Mouse (Mus musculus) ovary, adult 18-20 months (tissue): ENCODE results near the gene Acot8.

Source experiments
- DNase-seq: peaks from one replicate; pipeline ENCODE4 v3.0.0; 2022; ENCODE audit warnings: low spot score, mixed read lengths

The Acot8 gene

DNA sequence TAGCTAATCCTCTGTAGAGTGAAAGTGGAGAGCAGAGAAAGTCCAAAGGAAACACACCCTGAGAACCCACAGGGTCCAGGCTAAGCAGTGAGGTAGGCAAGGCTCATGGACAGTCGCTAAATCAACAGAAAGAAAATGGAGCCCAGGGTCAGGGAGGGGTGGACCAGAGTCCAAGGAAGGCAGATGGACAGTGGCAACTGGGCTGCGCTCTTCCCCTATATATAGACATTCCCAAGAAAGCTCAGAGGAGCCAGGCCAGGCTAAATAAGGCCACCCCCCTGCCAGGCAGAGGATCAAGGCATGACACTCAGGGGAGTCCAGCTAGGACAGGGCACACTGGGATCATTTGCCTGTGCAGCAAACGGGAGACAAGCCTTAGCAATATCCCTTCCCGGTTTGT, 22.8 kb downstream of the Acot8 start:
- DNase-seq, result no peak

DNA sequence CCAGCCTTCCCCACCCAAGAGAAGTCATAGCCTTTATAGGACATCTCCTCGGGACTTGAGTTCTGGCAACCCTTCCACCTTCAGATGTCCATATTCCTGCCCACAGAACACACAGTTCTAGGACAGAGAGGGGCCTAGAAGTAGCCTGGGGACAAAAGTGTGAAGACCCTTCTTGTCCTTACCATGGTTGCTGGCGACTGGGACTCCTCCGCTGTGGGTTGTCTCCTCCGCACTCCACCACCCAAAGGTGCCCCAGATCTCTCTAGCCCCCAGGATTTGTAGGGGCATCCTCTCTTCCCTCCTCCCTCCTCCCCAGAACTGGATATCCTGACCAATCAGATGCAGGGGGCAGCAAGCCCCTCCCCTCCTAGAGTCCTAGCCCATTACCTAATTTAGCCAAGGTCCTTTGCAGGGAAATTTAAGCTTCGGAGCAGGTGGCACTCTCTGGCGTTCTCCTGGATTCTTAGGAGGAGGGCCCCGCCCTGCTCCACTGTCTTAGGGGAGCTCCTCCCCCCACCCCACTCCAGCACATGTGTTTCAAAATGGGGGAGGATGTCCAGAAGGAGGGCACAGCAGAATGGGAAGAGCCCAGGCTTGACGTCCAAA, 25.1 kb downstream of the Acot8 start, which contains the start of gene Tnnc2:
Gene Tnnc2 (minus strand): TSS at position 487 of the 606 bp plus-strand sequence.
- DNase-seq, result no peak

DNA sequence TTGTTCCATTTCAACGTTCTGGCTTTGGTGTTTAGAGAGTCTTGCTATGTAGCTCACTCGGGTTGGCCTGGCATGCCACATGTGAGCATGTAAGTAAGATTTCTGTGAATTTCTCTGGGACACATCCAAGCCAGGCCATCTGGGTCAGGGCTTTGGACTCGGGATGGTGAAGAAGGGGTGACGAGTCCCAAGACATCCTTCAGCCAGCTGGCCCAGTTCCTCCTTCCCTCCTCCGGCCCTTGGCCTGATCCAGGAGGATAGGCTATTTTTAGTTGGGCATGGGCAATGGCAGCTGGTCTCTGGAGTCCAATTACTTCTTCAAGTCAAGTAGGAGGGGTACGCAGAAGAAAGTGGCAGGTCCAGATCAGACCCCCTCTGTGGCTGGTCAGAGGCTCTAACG, 25.9 kb downstream of the Acot8 start:
- no peak for DNase-seq

DNA sequence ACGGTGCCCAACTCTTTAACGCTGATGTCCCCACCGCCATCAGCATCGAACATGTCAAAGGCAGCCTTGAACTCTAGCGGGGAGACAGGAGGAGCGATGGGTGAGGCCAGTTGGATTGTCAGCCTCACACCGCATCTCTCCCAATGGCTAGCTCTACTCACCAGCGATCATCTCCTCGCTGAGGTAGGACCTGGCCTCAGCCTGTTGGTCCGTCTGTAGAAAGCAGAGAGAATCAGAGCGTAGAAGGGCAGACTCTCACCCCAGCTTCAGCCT, 26.7 kb downstream of the Acot8 start:
- DNase-seq, result no peak

DNA sequence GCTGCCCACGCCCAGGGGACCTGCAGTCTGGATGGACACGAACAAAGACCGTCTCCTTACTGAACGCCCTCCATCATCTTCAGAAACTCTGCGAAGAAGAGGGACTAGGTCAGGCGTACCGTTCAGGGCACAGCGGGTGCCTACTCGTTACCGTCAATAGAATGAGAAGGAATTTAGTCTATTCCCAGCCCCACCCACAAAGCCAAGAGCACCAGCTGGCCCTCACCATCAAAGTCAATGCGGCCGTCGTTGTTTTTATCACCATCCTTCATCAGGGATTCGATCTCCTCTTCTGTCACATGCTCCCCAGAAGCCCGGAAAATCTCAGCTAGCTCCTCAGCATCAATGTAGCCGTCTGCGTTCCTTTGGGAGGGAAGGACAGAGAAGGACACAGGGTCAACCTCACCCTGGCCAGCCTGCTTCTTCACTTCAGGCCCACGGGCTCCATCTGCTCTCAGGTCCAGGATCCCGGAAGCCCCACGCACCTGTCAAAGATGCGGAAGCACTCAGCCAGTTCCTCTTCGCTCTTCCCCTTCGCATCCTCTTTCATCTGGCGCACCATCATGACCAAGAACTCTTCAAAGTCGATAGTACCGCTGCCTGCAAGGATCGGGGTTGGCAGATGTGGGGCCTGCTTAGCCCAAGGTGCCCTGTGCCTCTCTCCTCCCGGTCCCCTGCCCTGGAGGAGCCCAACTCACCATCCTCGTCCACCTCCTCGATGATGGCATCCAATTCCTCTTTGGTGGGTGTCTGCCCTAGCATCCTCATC, 27.3 kb downstream of the Acot8 start:
- DNase-seq, result no peak

DNA sequence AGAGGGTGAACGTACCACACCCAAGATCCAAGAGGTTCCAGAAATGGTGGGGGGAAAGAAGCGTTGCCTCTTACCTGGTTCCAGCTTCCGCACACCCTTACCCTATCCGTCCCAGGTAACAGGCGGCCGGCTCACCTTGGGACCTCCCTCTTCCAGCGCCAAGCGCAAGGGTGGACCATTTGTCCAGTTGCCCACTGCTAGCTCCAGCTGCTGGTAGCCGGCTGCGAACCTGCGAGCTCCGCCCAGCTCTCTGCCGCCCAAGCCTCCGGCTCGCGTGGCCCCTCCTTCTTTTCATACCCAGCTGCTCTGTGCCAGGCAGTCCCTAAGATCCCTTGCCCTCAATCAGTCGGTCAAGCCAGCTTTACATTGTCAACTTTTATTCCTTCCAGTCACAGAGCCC, 27.9 kb downstream of the Acot8 start:
- no peak for DNase-seq

DNA sequence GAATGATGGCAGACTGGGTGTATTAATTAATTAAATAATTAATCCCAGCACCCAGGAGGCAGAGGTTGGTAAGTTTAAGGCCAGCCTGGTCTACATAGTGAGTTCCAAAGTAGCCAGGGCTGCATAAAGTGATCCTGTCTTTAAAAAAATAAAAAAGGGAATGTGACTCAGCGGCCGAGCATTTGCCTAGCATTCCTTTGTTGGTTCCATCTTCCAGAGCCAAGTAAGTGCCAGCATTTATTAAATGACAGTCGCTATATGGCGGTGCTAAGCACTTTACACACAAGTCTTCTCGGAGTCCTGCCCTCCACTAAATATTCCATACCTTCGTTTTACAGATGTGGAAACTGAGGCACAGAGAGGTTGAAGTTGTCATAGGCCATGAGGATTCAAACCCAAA, 28.6 kb downstream of the Acot8 start:
- DNase-seq, result no peak

DNA sequence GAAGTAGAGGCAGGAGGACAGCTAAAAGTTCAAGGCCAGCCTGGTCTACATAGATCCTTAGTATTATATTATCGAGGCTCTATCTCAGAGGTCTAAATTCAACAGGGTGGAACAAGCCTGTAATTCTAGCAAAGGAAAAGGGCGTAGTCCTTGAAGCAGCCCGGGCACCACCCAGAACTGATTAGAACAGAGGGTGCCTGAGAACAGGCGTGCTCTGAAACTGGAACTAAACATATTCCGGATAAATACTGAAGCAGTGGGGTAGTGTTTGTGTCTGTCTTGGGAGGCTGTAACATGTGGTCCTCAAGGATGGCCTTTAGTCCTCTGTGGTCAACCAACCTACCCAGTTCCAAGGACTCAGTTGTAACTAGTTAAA, 30.7 kb downstream of the Acot8 start:
- DNase-seq, result no peak

DNA sequence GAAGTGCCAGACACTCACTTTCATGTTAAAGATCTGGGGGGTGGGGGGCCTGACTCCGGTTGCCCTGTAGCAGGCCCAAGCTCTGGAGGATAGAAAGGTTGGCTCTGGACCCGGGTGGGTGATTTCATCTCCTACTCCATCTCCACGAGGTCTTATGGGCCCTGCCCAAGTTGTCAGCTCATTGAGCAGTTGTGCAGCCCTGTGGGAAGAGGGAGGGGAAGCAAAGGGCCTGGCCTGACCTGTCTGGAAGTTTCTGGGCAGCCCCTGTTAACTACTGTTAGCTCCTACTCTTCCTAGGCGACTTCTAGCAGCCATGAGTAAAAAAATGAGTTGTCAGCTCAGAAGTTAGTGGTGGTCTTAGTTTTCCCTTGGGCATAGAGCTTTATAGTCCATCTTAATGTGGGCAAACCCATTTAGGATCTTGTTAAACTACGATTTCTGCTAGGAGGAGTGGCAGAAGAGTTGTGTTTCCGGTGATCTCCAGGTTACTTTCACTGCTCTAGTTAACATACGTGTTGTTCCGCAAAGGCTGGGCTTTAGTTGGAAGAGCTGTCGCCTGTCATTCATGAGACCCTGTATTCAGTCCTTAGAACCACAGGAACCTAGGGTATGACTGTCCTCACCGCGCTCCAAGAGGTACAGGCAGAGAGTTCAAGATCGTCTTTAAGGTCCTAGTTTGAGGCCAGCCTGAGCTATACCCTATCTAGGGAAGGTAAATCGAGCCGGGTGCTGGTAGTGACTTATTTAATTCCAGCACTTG, 31.3 kb downstream of the Acot8 start:
- no peak for DNase-seq

DNA sequence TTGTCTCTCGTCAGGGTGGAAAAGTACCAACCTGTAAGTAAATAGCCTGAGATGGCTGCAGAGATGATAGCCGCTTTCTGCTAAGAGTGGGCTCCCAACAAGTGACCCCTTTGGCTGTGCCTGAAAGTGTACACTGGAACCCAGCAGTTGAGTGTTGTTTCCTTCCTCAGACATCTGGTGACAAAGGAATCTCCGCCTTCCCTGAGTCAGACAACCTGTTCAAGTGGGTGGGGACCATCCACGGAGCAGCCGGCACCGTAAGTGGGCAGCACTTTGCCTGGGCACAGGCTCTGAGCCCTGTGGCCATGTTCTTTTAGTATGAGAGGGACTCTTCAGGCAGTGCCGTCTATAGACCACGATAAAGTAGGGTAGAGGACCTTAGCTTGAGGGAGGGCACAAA, 33.6 kb downstream of the Acot8 start:
- no peak for DNase-seq

DNA sequence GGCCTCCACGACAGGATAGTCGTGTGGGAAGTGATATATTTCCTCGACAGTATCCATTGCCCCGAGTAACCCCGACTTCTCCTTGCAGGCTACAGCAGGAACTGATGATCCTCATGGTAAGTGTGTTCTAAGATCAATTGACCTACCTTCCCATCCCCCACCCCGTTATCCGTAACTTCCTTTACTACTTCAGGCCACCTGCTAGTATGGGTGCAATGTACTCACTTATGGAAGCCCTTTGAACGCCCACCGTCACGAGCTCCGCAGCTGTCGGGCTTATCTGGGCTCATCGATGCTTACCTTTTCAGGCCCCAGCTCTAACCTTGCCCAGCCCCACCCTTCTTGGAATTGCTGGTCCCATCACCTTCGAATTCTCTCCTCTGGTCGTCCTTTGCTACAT, 34.4 kb downstream of the Acot8 start:
- no peak for DNase-seq

DNA sequence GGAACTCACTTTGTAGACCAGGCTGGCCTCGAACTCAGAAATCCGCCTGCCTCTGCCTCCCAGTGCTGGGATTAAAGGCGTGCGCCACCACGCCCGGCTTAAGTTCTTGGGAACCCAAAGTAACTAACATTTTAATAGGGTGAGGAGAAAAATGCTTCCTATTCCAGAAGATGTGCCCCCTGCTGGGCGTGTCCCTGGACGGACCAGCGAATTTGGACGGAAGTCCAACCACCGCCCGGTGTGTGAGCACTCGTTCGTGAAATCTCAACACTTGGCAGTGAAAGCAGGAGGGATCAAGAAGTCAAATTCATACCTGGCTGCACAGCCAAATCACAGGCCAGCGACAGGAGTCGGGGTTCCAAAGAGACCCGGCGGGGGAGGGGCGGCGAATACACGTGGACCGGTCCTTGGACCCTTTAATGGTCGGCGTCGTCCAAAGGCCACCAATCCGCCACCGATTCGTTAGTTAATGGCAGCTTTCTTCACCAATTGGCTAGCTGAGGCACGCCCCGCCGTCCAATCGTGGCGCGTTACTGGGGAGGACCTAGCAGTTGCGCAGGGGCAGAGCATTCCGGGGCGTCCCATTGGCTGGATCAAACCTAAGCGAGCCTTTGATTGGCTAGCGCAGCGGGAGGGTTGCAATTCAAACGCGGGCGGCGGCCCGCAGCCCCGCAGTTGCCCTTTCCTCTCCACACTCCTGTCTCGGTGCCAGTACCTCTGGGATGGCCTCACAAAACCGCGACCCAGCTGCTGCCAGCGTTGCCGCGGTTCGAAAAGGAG, 35.2 kb downstream of the Acot8 start, which contains the start of gene Ube2c:
Gene Ube2c (plus strand): TSS at position 641 of the 780 bp plus-strand sequence.
- DNase-seq, result peak; percentile 98

DNA sequence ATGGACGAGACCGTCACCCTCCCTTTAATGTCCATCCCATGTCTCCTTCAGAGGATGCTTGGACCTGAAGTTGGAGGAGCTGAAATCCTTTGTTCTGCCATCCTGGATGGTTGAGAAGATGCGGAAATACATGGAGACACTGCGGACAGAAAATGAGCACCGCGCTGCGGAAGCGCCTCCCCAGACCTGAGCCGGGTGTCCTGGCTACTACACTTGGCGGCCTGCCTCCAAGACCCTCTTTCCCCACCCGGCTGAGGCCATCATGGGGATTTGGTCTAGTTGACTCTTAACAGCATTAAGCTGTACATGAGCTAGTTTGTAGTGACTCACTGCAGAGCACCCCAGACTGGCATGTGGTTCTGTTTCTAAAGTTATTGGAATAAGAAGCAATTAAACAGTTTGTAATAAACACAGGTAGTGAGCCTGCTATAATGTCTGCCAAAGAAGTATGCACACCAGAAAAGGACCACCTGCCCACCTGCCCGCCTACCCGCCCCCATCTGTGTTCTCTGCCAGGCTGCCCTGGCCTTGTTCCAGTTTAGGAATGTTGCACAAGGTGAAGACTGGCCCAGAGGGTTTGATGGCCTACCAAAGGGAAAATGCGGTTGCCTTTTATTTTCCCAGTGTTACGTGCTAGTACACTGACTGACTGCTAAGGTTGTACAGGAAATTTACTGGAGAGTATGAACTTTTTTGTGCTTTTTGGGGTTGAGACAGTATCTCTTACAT, 36.7 kb downstream of the Acot8 start:
- DNase-seq, result no peak

DNA sequence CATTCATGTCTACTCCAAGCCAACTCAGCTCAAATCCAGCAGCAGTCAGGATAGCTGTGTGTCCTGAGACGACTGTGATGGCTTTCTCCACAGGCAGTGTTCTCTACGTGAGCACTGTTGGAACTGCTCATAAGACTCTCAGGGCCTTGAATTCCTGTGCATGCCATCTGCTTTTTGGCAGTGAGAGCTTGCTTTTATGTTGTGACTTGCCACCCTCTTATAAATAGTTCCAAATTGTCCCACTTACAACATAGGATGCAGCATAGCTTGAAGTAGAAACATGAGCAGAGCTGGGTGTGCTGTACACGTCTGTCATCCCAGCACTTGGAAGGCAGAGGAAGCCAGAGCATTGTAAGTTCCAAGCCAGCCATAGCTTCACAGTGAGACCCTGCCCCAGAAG, 38.8 kb downstream of the Acot8 start:
- DNase-seq, result no peak

DNA sequence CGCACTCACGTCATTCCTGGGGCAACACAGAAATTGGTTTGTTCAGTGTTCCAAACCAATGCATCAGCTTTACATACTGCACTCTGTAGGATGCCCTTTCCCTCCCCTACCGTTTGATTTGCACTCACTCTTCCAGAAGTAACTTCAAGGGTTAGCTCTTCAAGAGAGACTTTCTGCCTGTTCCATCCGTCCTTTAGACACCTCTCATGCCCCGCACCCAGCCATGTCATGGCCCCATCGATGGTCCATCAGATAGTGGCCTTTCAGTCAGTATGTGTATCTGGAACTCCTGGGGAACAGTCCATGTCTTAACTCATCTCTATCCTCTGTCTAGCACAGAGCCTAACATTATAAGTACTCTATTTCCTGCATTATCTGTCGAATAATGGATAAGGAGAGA, 42.1 kb downstream of the Acot8 start:
- no peak for DNase-seq

DNA sequence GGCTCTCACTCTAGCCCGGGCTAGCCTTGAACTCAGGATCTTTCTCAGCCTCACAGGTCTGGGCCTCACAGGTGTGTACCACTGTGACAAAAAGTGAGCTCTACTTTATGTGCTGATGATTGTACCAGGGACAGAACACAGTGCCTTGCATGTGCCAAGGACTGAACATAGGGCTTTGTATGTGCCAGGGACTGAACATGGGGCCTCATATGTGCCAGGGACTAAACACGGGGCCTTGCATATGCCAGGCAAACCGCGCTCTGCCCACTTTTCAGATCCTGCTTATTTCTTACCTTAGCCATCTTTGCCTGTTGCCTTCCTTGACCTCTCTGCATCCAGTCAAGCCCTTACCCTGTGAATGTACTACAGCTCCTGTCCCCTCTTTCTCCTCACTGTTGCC, 42.7 kb downstream of the Acot8 start:
- DNase-seq, result no peak

DNA sequence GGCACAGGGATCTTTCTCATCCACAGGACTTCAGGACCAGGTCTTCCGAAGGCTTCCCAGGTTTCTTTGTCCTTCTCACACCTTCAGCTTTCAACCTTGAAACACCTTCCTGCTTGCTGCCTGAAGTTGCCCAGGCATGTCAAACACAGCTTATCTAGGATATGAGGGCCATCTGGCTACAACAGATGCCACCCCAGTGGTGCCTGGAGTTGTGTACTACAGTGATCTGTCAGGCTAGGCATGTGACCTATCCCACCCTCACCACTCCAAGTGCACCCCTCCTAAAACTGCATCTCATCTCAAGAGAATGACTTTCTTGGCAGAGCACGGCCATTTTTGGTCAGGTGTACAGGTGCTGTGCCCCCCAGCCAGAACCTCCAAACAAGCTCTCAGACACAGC, 43.2 kb downstream of the Acot8 start:
- DNase-seq, result no peak

DNA sequence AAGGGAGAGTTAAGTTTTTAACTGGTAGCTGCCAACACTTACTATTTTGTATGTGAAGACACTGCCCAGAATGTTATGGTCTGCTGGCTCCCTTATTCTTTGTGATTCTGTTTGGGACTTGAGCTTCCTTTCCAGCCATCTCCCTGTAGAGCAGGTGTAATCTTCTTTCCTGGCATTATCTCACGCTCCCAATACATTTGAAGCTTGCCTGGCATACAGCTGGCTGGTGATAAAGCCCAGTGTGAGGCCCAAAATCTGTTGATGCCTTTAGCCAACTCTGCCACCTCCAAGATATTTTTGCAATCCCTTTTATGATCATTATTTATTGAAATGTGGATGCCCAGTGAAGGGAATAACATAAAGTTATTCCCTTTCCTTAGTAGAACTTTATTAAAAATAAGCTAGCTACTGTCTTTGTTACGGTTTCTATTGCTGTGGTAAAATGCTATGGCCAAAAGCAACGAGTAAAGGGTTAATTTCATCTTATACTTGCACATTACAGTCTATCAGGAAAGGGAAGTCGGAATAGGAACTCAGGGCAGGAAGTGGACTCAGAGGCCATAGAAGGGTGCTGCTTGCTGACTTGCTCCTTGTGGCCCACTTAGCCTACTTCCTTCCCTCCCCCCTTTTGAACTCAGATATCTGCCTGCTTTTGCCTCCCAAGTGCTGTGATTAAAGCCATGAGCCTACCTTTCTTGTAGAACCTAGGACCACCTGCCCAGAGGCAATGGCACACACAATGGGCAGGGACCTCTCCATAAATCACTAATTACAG, 44.4 kb downstream of the Acot8 start:
- DNase-seq, result no peak

DNA sequence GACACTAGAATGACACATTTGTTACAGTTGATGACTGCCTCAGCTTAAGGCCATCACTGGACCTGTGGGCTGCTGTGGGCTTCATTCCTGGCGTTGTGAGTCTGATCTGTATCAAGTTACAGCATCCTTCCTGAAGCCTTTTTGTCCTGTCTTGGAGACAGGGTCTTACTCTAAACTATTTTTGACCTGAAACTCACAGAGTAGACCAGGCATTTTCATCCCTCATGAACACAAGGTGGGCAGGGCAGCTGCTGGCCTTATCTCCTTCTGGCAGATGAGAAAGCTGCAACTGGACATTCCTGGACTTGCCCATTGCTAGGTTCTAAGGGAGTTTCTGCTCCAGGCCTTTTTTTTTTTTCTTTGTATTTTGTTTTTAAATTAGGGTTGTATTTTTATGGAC, 46.0 kb downstream of the Acot8 start:
- DNase-seq, result no peak

DNA sequence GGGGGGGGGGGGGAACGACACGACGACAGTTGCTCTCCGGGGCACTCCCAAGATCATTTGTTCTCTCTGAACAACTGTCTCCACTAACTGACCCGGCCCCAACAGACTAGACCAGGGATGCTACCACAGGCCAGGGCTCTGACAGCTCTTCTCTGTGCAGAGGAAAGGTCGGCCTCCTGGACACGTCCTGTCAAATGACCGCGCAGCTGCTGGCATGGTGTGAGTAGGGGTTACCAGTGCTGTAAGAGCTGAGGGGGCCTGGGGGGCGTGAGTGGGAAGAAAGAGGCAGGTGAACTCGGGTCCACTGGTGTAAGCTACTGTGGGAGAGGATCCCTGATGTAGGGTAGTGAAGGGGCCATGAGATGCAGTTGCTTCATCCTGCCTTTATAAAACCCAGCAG, 46.8 kb downstream of the Acot8 start:
- no peak for DNase-seq

DNA sequence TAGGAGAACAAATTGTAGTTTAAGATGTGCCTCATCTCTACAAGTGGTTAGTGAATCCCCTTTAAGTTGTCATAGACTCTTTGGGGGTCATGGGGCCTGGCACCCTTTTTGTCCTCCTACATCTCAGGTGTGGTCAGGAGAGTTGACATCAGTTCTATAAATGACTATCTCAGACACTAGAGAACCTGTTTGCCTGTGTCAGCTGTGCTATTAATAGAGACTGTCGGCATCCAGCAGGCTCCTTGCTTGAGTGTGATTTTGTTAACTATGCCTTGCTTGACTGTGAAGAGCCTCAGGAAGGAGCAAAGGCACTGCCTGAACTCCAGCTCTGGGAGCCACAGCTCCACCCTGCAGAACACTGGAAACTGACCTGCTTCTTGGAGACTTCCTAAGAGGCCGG, 49.9 kb downstream of the Acot8 start:
- no peak for DNase-seq
